Mouse (Mus musculus) hindbrain, embryonic 10.5 days (tissue): Measurements from ENCODE around the gene Dnmt3b. TPM values are rescaled to one million over a fixed set of nuclear protein-coding genes. Genes with fewer than 3 reads are reported as not detected.
A peak's percentile ranks its signal among the peaks of the same experiment; 100 is the strongest.

ENCODE experiments used
- DNase-seq: peaks from one replicate; pipeline ENCODE4 v3.0.0-alpha.2; 2017; ENCODE audit warnings: low spot score
- H3K27ac ChIP-seq: fragments of 300-500 bp; sonication (generic); 2 replicates; pipeline ENCODE4 v1.5.1; 2016; ENCODE audit warnings: mild to moderate bottlenecking, moderate library complexity
- H3K27me3 ChIP-seq: fragments of 300-500 bp; sonication (generic); 2 replicates; pipeline ENCODE4 v1.6.1; 2016; ENCODE audit warnings: mild to moderate bottlenecking; ENCODE audit not compliant: poor library complexity, insufficient read depth, severe bottlenecking
- H3K36me3 ChIP-seq: fragments of 300-500 bp; sonication (generic); 2 replicates; pipeline ENCODE4 v1.6.1; 2016; ENCODE audit warnings: mild to moderate bottlenecking, moderate library complexity
- H3K4me1 ChIP-seq: fragments of 300-500 bp; sonication (generic); replicated peaks from 2 replicates; pipeline ENCODE4 v1.6.1; 2016; ENCODE audit warnings: mild to moderate bottlenecking
- H3K4me3 ChIP-seq: fragments of 300-500 bp; sonication (generic); 2 replicates; pipeline ENCODE4 v1.5.1; 2016; ENCODE audit warnings: mild to moderate bottlenecking, moderate library complexity
- H3K9me3 ChIP-seq: fragments of 300-500 bp; sonication (generic); 2 replicates; pipeline ENCODE4 v1.6.1; 2016; ENCODE audit warnings: mild to moderate bottlenecking, moderate library complexity
- WGBS: fragments of 180-500 bp; shearing (Covaris S2); methylation state at CpG from one replicate; pipeline ENCODE4 v1.1.7; 2016; 5-methylcytosine and 5-hydroxymethylcytosine counted together
- polyA plus RNA-seq: library from polyadenylated mRNA; unstranded; fragments of >200 nt; fragmentation: Nextera tagmentation; extraction: Ambion mirVana; gene quantifications from 2 replicates; pipeline ENCODE4 v1.2.1, GENCODE M21; 2016

Gene Dnmt3b
- polyA plus RNA-seq: 15.9 and 24.4 TPM in 2 replicates

GRCm38 (mm10) chr2:153649298-153650013 lies at the start of gene Dnmt3b:
TSS of gene Dnmt3b (plus strand) at chr2:153649450.
- under 1% methylated on average over 92 of the region's 93 CpGs for WGBS

GRCm38 (mm10) chr2:153600021-153600666 lies 49.1 kb upstream of the Dnmt3b start:
- H3K9me3 ChIP-seq: no peaks in the 10 kb centered on the region
- H3K4me1 ChIP-seq: peaks cover 34% of the 10 kb centered on the region
- peak overlapping the region; percentile 37 for H3K27ac ChIP-seq
- H3K4me3 ChIP-seq: no peak overlapping the region
- H3K36me3 ChIP-seq: no peaks in the 10 kb centered on the region
- 64% methylated on average over 6 of the region's 6 CpGs for WGBS
- no peak for DNase-seq
- no peaks in the 10 kb centered on the region for H3K27me3 ChIP-seq

More at GRCm38 (mm10) chr2:153649298-153650013, at the start of gene Dnmt3b:
- DNase-seq: peak; percentile 80
- H3K27ac ChIP-seq: peak within 1 kb of the TSS; percentile 94
- H3K27me3 ChIP-seq: peaks cover 25% of the 10 kb centered on the region
- peaks cover 44% of the 10 kb centered on the region for H3K4me1 ChIP-seq
- H3K9me3 ChIP-seq: no peaks in the 10 kb centered on the region
- peaks cover under 1% of the 10 kb centered on the region; the same call in 1 of the 2 replicates for H3K36me3 ChIP-seq
- peak within 1 kb of the TSS; percentile 71 for H3K4me3 ChIP-seq

DNA sequence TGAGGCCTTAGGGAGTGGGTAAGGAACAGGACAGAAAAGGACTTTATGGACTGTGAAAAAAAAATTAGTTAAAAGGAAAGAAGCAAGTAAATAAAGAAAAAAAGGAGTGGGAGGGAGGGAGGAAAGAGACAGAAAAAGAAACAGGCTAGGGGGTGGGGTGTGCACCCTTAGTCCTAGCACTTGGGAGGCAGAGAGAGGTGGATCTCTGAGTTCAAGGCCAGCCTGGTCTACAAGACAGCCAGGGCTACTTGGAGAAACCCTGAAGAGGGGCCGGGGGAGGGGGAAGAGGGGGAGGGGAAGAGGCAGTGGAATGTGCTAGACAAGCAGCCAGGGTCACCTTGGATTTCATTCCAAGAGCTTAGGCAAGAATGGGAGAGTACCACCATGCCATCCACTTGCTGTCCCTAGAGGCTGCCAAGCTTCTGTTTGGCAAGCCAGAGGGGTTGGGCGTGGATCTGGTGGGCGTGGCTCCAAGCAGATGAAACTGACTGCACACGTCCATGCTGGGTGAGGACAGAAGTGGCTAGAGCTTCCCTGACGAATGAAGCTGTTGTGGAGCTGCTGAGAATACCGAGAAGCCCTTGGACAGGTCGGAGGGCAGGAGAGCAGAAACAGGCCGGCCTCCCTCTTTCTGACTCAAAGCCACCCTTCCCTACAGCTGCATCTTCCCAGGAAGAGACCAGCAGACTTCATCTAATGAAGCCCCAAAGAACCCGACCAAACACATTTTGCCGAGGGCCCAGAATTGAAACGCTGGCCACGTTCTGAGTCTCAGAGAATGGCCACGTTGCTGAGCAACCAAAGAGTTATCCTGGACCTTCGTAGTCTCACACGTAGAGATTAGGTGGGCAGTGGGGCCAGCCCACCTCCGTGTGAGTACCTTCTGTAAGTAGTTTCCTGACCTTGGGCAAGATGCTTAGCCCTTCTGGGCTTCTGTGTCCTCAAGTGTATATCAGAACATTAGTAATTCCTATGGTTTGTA lies 48.3 kb upstream of the Dnmt3b start:
- H3K4me1 ChIP-seq: peaks cover 34% of the 10 kb centered on the region
- H3K27ac ChIP-seq: 0 out of 2 replicates have a peak overlapping the region, but pooled peaks have one; percentile 37
- WGBS: 49% methylated on average over 16 of the region's 16 CpGs
- H3K4me3 ChIP-seq: no peak overlapping the region
- DNase-seq: no peak
- no peaks in the 10 kb centered on the region for H3K27me3 ChIP-seq
- no peaks in the 10 kb centered on the region for H3K36me3 ChIP-seq
- no peaks in the 10 kb centered on the region for H3K9me3 ChIP-seq

GRCm38 (mm10) chr2:153603724-153604123 lies 45.5 kb upstream of the Dnmt3b start:
- 30% methylated on average over 4 of the region's 4 CpGs for WGBS
- Histone ChIP-seq H3K27ac (no peak overlapping the region), H3K9me3 (no peaks in the 10 kb centered on the region)

DNA sequence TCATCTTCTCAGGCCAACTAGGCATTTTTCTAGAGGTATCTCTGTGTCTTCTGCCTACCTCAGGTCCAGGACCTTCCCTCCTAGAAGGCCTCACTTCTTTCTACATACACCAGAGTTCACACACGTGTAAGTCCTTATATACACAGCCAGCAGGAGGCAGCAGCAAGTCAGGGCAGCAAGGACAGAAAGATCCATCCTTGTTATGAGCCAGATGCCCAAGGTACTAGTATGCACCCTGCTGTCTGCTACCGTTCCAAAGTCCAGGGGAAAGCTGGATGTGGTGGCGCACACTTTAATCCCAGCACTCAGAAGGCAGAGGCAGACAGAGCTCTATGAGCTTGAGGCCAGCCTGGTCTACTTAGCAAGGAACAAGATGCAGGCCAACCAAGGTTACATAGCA lies 42.8 kb upstream of the Dnmt3b start:
- no peak for DNase-seq
- Histone ChIP-seq H3K36me3 (no peaks in the 10 kb centered on the region), H3K4me1 (peaks cover 40% of the 10 kb centered on the region), H3K27me3 (no peaks in the 10 kb centered on the region), H3K27ac (no peak overlapping the region), H3K9me3 (no peaks in the 10 kb centered on the region), H3K4me3 (no peak overlapping the region)
- 82% methylated on average over 3 of the region's 3 CpGs for WGBS

More at GRCm38 (mm10) chr2:153603724-153604123, 45.5 kb upstream of the Dnmt3b start:
- Histone ChIP-seq H3K36me3 (no peaks in the 10 kb centered on the region), H3K4me1 (peaks cover 29% of the 10 kb centered on the region), H3K27me3 (no peaks in the 10 kb centered on the region), H3K4me3 (no peak overlapping the region)
- no peak for DNase-seq

DNA sequence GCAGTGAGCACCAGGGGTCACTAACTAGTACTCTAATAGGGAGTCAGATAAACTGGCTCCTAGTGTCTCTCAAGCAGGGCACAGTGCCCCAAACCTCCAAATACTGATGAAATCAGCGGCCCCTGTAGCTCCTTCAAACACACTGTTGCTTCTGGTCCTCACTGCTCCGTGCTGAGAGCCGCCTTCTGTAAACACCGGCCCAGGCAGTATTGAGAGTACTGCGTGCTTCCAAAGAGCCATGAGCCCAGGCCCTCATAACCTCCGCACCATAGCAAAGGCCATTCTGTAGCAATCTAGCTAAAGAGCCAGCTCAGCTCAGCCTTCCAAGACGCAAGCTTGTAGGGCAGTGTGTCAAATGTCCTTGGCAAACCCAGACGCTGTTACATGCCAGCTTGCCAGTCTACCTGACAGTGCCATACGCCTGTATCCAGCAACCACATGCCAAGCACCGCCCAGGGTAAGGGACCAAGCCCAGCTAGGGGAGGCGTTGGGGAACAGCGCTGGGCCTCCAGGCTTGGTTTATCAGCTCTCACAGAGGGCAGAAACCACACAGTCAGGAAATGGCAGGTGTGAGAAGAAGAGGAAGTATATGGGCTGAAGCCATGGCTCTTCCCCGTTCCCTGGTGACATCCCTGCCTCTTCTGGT lies 41.3 kb upstream of the Dnmt3b start:
- Histone ChIP-seq H3K9me3 (no peaks in the 10 kb centered on the region), H3K4me3 (no peak overlapping the region)
- WGBS: 88% methylated on average over 13 of the region's 13 CpGs

GRCm38 (mm10) chr2:153609058-153609457 lies 40.2 kb upstream of the Dnmt3b start:
- Histone ChIP-seq H3K4me1 (peaks cover 42% of the 10 kb centered on the region), H3K4me3 (no peak overlapping the region), H3K36me3 (no peaks in the 10 kb centered on the region), H3K9me3 (no peaks in the 10 kb centered on the region), H3K27me3 (no peaks in the 10 kb centered on the region), H3K27ac (peak overlapping the region; percentile 66)
- no peak for DNase-seq
- 47% methylated on average over 8 of the region's 8 CpGs for whole genome bisulfite sequencing

More for the DNA sequence above, 41.3 kb upstream of the Dnmt3b start:
- no peak for DNase-seq
- no peaks in the 10 kb centered on the region for H3K27me3 ChIP-seq
- peaks cover 43% of the 10 kb centered on the region for H3K4me1 ChIP-seq
- H3K27ac ChIP-seq: peak overlapping the region; percentile 45; the same call in 1 of the 2 replicates
- no peaks in the 10 kb centered on the region for H3K36me3 ChIP-seq

GRCm38 (mm10) chr2:153609548-153609947 lies 39.7 kb upstream of the Dnmt3b start:
- Histone ChIP-seq H3K27me3 (no peaks in the 10 kb centered on the region), H3K9me3 (no peaks in the 10 kb centered on the region), H3K27ac (peak overlapping the region; percentile 90), H3K4me3 (no peak overlapping the region), H3K36me3 (no peaks in the 10 kb centered on the region), H3K4me1 (peaks cover 40% of the 10 kb centered on the region)
- DNase-seq: peak; percentile 92
- WGBS: 6% methylated on average over 9 of the region's 9 CpGs

DNA sequence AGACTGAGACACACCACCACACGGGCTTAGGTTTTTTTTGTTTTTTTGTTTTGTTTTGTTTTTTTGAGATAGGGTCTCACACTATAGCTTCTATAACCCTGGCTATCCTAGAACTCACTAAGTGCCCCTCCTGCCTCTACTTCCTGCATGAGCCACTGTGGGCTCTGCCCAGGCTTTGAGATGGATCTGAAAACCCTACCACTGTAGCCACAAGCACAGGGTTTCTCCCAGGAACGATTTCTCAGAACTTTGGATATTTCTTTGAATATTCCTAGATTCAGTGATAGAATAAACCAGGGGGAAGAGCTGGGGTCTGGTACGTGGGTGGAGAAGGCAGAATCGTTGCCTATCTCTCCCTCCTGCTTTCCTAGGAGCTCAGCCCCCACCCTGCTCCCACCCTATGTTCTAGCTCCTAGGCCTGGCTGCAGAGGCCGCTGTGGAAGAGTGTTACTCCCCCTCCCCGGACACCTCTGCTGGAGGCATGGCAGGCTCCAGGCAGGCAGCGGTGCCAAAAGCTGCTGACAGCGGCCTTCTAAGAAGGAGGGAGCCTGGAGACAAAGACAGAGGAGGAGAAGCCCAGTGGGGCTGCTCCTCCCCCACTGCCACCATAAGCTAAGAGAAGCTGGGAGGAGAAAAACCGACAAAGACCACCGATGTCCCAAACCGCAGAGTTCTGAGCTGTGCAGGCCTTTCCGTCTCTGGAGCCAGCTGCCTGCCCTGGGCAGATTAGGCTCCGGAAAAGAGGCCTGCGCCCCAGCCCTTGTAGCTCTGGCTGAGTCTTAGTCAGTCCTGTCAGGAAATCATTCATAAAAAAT lies 38.6 kb upstream of the Dnmt3b start:
- H3K4me3 ChIP-seq: no peak overlapping the region
- DNase-seq: peak; percentile 56
- peaks cover 8% of the 10 kb centered on the region for H3K36me3 ChIP-seq
- peak overlapping the region; percentile 90 for H3K27ac ChIP-seq
- H3K4me1 ChIP-seq: peaks cover 40% of the 10 kb centered on the region
- H3K9me3 ChIP-seq: no peaks in the 10 kb centered on the region
- H3K27me3 ChIP-seq: no peaks in the 10 kb centered on the region
- 18% methylated on average over 14 of the region's 14 CpGs for WGBS

- DNase-seq: no peak
- Histone ChIP-seq H3K27me3 (no peaks in the 10 kb centered on the region), H3K36me3 (peaks cover 8% of the 10 kb centered on the region), H3K27ac (peak overlapping the region; percentile 90), H3K4me1 (peaks cover 40% of the 10 kb centered on the region), H3K4me3 (no peak overlapping the region), H3K9me3 (no peaks in the 10 kb centered on the region)
- WGBS: 61% methylated on average over 7 of the region's 7 CpGs
These were observed 38.0 kb upstream of the Dnmt3b start for GRCm38 (mm10) chr2:153611241-153611630.

GRCm38 (mm10) chr2:153611743-153612142 lies 37.5 kb upstream of the Dnmt3b start:
- no peak overlapping the region for H3K4me3 ChIP-seq

More at GRCm38 (mm10) chr2:153611743-153612142, 37.5 kb upstream of the Dnmt3b start:
- Histone ChIP-seq H3K9me3 (no peaks in the 10 kb centered on the region), H3K36me3 (peaks cover 8% of the 10 kb centered on the region), H3K27me3 (no peaks in the 10 kb centered on the region), H3K27ac (peak overlapping the region; percentile 90; the same call in 1 of the 2 replicates), H3K4me1 (peaks cover 40% of the 10 kb centered on the region)
- DNase-seq: no peak
- WGBS: 89% methylated on average over 1 of the region's 1 CpGs
